Mouse (Mus musculus) lung, embryonic 16.5 days (tissue): ENCODE data around the gene Cfap44. TPM values are rescaled to one million over a fixed set of nuclear protein-coding genes. Genes with fewer than 3 reads are reported as not detected.

ENCODE experiments used
- ATAC-seq: fragments of 200-750 bp; cut with Nextera tagmentation; 2 replicates; pipeline ENCODE4 v1.8.0; 2017; ENCODE audit warnings: low read depth, mild to moderate bottlenecking, moderate library complexity
- H3K27ac ChIP-seq: fragments of 300-500 bp; sonication (generic); 2 replicates; pipeline ENCODE4 v1.5.1; 2014; ENCODE audit warnings: mild to moderate bottlenecking, control low read depth, low read length
- H3K27me3 ChIP-seq: fragments of 300-500 bp; sonication (generic); 2 replicates; pipeline ENCODE4 v1.6.1; 2014; ENCODE audit warnings: low read depth, low read length, mixed read lengths; ENCODE audit not compliant: control insufficient read depth, insufficient read depth
- H3K36me3 ChIP-seq: fragments of 300-500 bp; sonication (generic); 2 replicates; pipeline ENCODE4 v1.6.1; 2014; ENCODE audit warnings: low read length; ENCODE audit not compliant: control insufficient read depth, insufficient read depth
- H3K4me1 ChIP-seq: fragments of 300-500 bp; sonication (generic); replicated peaks from 2 replicates; pipeline ENCODE4 v1.6.1; 2014; ENCODE audit warnings: low read length, mixed read lengths; ENCODE audit not compliant: control insufficient read depth, insufficient read depth
- H3K4me2 ChIP-seq: fragments of 300-500 bp; sonication (generic); 2 replicates; pipeline ENCODE4 v1.6.1; 2014; ENCODE audit warnings: low read depth, low read length, control low read depth
- H3K4me3 ChIP-seq: fragments of 300-500 bp; sonication (generic); 2 replicates; pipeline ENCODE4 v1.5.1; 2014; ENCODE audit warnings: mild to moderate bottlenecking, low read length, control low read depth
- H3K9ac ChIP-seq: fragments of 300-500 bp; sonication (generic); 2 replicates; pipeline ENCODE4 v1.6.1; 2014; ENCODE audit warnings: low read length, control low read depth
- H3K9me3 ChIP-seq: fragments of 300-500 bp; sonication (generic); 2 replicates; pipeline ENCODE4 v1.6.1; 2016; ENCODE audit warnings: low read length; ENCODE audit not compliant: control insufficient read depth
- WGBS: fragments of 180-500 bp; shearing (Covaris S2); extraction: QIAGEN DNeasy Blood & Tissue Kit; methylation state at CpG from one replicate; pipeline ENCODE4 v1.1.7; 2014; 5-methylcytosine and 5-hydroxymethylcytosine counted together
- polyA plus RNA-seq: library from polyadenylated mRNA; unstranded; fragments of >200 nt; fragmentation: Nextera tagmentation; extraction: Ambion mirVana; gene quantifications from 2 replicates; pipeline ENCODE4 v1.2.1, GENCODE M21; 2015

Gene Cfap44
- 1.6 and 2.9 TPM in 2 replicates for polyA plus RNA-seq

DNA sequence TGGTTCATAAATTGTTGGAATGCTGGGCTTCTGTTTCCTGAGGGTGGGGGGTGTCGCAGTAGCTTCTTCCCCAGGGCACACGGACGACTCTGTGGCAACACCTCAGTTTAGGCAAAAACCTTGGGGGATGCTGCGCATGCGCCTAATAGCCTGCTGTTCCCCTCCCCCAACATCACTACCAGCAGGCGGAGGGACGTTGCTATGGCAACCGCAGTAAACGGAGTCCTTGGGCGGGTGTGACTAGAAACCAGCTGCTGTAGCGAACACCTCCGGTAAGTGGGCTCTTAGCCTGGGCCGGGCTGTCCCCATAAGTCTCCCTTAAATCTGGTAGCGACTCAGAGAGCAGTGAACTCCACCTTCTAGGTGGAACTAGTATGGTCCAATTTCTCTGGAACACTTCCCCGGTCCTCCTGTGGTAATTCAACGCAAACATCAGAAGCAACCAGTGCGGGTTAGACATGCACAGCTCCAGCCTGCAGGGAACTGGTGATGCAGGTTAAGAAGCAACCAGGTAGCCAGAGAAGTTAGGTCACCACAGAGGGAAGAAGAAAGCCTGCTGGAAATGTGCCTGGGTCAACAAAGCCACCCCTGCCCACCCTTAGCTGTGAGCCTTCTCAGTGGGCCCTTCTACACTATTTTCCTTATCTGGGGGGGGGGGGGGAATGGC, at the start of gene Cfap44:
Gene Cfap44 (plus strand): TSS at position 220 of the 667 bp plus-strand sequence.
- Histone ChIP-seq H3K9me3 (no peaks in the 10 kb centered on the region; the same call in 1 of the 2 replicates), H3K4me1 (peaks cover 12% of the 10 kb centered on the region), H3K4me3 (peak within 1 kb of the TSS; percentile 37), H3K4me2 (peak within 1 kb of the TSS; percentile 58), H3K9ac (peak within 1 kb of the TSS; percentile 42), H3K27ac (peak within 1 kb of the TSS; percentile 62), H3K27me3 (no peaks in the 10 kb centered on the region), H3K36me3 (peaks cover 4% of the 10 kb centered on the region; the same call in 1 of the 2 replicates)
- 2% methylated on average over 17 of the region's 17 CpGs for WGBS
- peak; percentile 93 for ATAC-seq

DNA sequence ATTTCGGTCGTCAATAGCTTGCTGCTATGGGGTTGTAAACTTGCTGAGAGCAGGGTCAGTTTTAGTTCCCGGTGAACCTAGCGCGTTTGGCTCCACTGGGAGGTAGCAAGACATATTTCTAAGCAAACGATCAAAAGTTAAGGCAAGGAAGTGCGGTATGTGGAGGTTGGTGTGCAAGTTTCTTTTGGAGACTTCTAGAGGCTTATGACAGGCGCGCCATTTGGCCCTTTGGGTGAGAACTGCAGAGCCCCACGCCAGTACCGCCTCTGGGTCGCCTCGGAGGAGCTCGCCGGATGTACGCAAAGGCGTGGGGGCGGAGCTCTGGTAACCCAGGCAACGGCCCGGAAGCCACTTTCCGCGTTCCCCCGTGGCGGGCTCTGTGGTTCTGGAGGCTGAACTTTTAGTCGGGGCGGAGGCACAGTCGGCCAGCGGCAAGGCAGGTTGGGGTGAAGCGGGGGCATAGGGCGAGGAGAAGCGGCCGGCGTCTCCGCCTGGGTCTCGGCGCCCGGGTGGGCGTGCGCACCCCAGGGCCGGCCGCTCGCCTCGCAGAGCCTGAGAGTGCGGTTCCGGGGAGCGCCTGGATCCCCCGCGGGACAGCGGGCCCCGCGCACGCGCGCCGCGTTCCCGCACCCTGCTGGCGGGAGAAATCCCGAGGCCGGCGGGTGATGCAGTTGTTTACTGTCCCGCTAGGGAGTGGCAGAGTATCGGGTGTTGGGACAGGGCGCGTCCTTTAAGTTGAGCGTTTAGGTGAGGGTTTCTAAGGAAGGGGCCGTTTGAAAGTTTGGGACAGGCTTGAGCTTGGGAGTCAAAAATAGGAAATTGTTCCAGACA, 47.3 kb upstream of the Cfap44 start, which contains the start of gene Spice1:
Gene Spice1 (plus strand): TSS at position 51 of the 831 bp plus-strand sequence.
- Histone ChIP-seq H3K9ac (peak within 1 kb of the TSS; percentile 88), H3K9me3 (no peaks in the 10 kb centered on the region), H3K4me3 (peak within 1 kb of the TSS; percentile 87)

DNA sequence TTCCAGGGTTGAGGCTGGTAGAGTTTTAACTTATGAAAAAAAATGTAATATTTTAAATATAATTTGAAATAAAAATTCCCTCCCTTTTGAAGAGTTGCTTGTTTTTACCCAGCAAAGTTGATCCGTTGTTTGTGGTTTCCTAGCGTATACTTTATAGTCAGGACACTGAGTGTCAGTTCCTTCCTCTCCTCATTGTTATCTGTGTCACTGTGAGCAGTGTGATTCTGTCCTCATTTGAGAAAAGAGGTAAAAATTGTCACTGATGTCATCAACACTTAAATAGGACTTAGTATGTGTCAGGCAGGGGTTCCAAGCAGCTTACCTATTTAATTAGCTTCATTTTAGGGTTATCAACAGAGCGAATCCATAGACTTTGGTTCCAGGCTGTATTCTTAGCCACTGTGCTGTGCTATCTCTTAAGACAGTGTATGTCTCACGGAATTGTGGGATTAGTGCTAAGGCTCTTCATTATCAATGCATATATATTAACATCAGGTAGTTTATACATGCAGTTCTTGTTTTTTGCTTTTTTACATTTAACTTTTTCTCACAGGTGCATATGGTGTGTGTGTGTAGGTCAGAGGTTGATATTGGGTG, 44.7 kb upstream of the Cfap44 start:
- no peak overlapping the region for H3K27ac ChIP-seq
- H3K9ac ChIP-seq, result no peak overlapping the region
- no peak overlapping the region for H3K4me2 ChIP-seq
- H3K4me1 ChIP-seq, result peaks cover 11% of the 10 kb centered on the region
- H3K4me3 ChIP-seq, result no peak overlapping the region
- no peaks in the 10 kb centered on the region for H3K27me3 ChIP-seq
- no peaks in the 10 kb centered on the region for H3K9me3 ChIP-seq
- 71% methylated on average over 4 of the region's 4 CpGs for WGBS
- H3K36me3 ChIP-seq, result no peaks in the 10 kb centered on the region
- ATAC-seq, result no peak

More for the DNA sequence above, 47.3 kb upstream of the Cfap44 start, which contains the start of gene Spice1:
- Histone ChIP-seq H3K36me3 (no peaks in the 10 kb centered on the region), H3K4me2 (peak within 1 kb of the TSS; percentile 86), H3K27me3 (no peaks in the 10 kb centered on the region), H3K27ac (peak within 1 kb of the TSS; percentile 94), H3K4me1 (peaks cover 11% of the 10 kb centered on the region)
- ATAC-seq, result peak; percentile 99
- under 1% methylated on average over 65 of the region's 67 CpGs for WGBS

DNA sequence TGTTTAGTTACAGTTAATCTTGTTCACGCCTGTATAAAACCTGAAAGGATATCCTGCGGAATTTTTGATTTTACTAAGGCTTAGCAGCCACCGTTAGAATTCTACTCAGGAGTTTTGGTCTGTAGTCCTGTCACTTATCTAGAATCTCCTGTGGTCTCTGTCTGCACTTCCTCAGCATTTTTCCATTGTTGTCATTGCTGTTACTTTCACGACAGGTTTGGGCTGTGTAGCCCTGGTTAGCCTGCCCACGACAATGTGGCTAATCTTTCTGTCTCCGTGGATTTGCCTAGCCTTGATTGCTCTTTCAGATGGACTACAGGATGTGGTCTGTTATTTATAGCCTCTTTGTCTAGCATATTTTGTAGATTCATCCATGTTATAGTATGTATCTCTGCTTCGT, 38.3 kb upstream of the Cfap44 start:
- H3K4me3 ChIP-seq, result no peak overlapping the region
- no peak overlapping the region for H3K9ac ChIP-seq
- no peaks in the 10 kb centered on the region for H3K4me1 ChIP-seq
- H3K4me2 ChIP-seq, result no peak overlapping the region
- H3K36me3 ChIP-seq, result peaks cover 5% of the 10 kb centered on the region; the same call in 1 of the 2 replicates
- 69% methylated on average over 7 of the region's 7 CpGs for WGBS
- no peaks in the 10 kb centered on the region for H3K27me3 ChIP-seq
- H3K9me3 ChIP-seq, result no peaks in the 10 kb centered on the region
- no peak for ATAC-seq
- H3K27ac ChIP-seq, result no peak overlapping the region

DNA sequence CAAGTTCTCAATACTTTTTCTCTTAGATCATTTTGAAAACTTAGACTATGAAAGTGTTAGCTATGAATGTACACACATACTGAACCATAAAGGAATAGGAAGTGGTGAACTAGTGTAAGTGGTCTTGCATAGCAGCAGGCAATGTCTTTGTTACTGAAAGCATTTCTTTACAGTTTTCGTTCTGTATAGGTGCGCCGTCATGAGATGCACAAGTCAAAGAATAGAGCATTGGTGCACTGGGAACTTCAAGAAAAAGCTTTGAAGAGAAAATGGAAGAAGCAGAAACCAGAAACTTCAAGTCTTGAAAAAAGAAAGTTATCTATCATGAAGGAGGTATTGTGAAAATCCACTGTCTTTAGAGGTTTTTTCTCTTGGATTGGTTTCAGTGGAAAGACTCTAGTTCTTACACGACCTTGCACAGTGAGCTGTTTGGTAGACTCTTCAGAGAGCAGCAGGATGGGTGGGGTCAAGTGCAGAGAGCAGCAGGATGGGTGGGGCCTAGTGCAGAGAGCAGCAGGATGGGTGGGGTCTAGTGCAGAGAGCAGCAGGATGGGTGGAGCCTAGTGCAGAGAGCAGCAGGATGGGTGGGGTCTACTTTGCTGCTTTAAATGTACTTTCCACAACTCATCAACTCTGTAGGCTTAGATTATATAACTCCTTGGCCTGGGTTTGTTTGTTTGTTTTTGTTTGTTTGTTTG, 36.9 kb upstream of the Cfap44 start:
- peak; percentile 71 for ATAC-seq
- WGBS, result 69% methylated on average over 4 of the region's 4 CpGs
- no peak overlapping the region for H3K9ac ChIP-seq

DNA sequence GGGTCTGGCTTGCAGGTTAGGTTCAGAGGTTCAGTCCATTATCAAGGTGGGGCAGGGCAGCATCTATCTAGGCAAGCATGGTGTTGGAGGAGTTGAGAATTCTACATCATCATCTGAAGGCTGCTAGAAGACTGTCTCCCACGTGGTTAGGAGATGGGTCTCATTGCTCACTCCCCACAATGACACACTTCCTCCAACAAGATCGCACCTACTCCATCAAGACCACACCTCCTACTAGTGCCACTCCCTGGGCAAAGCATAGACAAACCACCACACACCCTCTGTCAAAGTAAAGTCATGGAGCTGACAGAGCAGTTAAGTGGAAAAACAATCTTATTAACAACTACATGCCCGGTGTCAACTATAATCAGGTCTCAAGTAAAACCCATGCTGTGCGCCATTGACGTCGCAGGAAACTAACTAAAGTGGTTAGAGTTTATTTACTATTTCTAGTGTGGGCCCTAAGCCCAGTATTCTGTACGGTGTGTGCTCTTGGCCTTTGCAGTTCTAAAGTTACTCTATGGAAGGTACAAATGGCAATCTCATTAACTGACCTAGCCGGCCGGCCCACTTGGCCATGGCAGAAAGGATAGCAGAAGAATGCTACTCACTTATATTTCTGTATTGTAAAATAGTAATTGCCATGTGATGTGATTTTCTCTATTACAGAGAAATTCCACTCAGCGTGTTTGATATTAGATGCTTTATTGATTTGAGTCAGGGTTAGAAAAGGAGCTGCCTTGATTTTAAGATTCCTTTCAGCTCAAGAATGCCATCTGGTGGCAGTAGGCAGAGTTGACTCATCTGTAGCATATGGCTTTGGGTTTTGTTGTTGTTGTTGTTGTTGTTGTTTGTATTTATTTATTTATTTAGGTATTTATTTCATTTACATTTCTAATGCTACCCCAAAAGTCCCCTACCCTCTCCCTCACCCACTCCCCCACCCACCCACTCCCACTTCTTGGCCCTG, 32.4 kb upstream of the Cfap44 start:
- WGBS, result 83% methylated on average over 10 of the region's 10 CpGs
- ATAC-seq, result 0 out of 2 replicates have a peak, but pooled peaks have one; percentile 20
- Histone ChIP-seq H3K27me3 (no peaks in the 10 kb centered on the region), H3K4me1 (no peaks in the 10 kb centered on the region), H3K9ac (no peak overlapping the region), H3K4me2 (no peak overlapping the region), H3K9me3 (no peaks in the 10 kb centered on the region), H3K27ac (no peak overlapping the region), H3K36me3 (peaks cover 5% of the 10 kb centered on the region; the same call in 1 of the 2 replicates), H3K4me3 (no peak overlapping the region)

More for the DNA sequence above, 36.9 kb upstream of the Cfap44 start:
- Histone ChIP-seq H3K36me3 (peaks cover 5% of the 10 kb centered on the region; the same call in 1 of the 2 replicates), H3K27me3 (no peaks in the 10 kb centered on the region), H3K27ac (no peak overlapping the region), H3K4me3 (no peak overlapping the region), H3K4me1 (no peaks in the 10 kb centered on the region), H3K9me3 (no peaks in the 10 kb centered on the region), H3K4me2 (no peak overlapping the region)

DNA sequence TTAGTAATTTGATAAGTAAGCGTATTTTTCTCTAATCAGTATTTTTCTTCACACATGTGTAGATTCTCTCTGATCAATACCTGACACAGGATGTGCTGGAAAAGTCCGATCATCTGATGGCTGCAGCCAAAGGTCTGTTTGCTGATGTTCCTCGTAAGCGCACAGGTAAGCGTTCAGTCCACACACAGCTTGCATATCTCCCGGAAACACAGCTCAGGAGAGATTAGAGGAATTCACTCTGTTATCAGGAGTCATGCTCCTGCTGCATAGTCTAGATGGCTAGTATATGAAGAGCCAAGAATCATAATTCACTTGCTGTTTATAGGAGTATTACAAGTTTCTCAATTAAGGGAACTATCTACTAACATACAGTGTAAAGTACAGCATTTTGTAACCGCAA, 29.1 kb upstream of the Cfap44 start:
- no peak overlapping the region for H3K27ac ChIP-seq
- H3K4me2 ChIP-seq, result no peak overlapping the region
- ATAC-seq, result no peak
- no peak overlapping the region for H3K4me3 ChIP-seq
- no peaks in the 10 kb centered on the region for H3K27me3 ChIP-seq
- no peaks in the 10 kb centered on the region for H3K4me1 ChIP-seq
- no peak overlapping the region for H3K9ac ChIP-seq
- no peaks in the 10 kb centered on the region for H3K9me3 ChIP-seq
- WGBS, result 87% methylated on average over 7 of the region's 7 CpGs
- peaks cover 9% of the 10 kb centered on the region; the same call in 1 of the 2 replicates for H3K36me3 ChIP-seq

DNA sequence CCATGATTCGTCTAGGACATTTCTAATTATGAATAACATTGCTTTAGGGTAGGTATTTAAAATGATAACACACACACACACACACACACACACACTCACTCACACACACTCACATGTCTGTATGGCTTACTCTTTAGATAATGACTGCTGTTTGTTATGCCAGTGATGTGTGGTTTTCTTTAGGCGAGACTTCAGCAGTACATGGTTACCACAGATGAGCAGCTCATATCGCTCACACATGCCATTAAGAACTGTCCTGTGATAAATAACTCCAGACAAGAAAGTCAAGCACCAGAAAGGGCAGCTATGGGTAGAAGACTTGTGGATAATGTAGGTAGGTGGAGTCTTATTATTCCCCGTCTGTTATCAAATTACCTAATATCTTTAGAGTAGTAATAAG, 19.1 kb upstream of the Cfap44 start:
- ATAC-seq, result no peak
- Histone ChIP-seq H3K4me3 (no peak overlapping the region), H3K27me3 (no peaks in the 10 kb centered on the region), H3K9me3 (no peaks in the 10 kb centered on the region), H3K27ac (no peak overlapping the region), H3K9ac (no peak overlapping the region), H3K36me3 (peaks cover 20% of the 10 kb centered on the region), H3K4me1 (no peaks in the 10 kb centered on the region), H3K4me2 (no peak overlapping the region)
- 85% methylated on average over 4 of the region's 4 CpGs for WGBS
